Mouse (Mus musculus): ENCODE measurements around the gene Klhl23.
"Not testable (repeated sequence)": the region's sequence is repeated elsewhere in the genome, so short reads cannot be mapped to it uniquely, and the experiment has no call there.

Gene Klhl23

DNA sequence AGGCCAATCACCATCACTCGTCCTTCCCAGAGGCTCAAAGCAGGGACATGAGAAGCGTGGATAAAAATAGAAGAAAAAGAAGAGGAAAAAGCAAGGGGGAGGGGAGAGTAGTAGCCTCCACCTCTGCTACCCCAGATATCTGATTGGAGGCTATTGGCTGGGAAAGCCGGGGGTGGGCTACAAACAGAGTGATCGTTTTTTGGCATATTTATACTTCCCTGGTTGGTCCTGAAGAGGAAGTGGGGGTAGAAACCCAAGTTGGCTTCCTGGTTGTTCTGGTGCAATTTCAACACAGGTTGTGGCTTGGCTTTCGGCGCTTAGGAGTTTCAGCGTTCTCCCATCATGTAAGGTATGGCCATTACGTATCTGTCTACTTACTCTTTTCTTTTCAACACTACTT is at the start of gene Klhl23:
TSS of gene Klhl23 (plus strand) at position 234 of the 400 bp plus-strand sequence.
- in situ Hi-C loops (cut with MboI, MseI), result no loop called here

DNA sequence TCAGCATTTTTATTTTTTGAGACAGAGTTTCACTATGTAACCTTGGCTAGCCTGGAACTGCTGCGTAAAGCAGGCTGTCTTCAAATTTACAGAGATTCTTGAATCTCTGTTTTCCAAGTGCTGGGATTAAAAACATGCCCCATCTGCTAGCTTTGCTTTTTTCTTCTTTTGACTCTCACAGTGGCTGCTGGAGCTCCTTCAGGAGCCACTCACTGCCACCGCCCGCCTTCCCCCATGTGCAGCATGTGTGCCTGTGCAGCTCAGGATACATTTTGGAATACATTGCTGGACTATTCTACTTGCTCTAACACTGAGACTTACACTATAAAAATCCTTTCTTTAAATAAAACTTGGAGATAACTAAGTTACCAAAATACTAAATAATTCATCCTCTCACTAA is 48.4 kb upstream of the Klhl23 start:
- in situ Hi-C loops (cut with MboI, MseI), result no loop called here

DNA sequence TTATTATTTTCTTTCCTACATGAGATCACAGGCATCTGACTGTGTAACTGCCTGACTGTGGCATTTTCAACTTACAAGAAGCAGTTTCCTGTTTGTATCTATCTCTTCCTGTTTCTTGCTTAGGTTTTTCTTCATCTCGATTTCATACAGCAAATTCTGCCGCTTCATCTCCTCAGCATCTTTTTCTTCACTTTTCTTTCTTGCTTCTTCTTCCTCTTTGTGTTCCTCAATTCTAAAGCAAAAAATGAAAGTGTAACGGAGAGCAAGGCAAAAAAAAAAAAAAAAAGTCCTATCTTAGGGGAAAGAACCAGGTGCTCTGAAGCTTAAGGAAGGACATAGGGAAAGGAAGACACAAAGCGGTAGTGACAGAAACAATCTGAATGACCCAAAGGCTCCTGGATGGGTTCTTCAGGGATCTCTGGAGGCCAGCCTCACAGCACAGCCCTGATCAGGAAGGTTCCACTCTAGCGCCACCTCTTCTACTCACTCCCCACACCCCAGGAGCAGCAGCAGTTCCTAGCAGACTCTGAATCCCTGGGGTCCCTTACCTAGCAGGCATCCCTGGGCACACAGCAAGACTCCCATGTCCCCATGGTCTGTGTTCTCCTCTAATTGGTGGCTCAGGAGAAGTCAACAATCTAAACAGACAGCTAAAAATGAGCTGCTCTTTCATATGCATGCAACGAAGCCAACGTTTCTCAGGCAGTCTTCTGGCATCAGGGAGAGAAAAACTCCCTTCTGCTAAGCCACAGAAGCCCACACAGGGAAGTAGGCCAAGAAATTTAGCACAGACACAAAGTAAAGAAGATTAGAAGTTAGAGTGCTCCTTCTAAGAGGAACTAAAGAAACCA is 43.5 kb upstream of the Klhl23 start:
- in situ Hi-C loops (cut with MboI, MseI), result no loop called here

DNA sequence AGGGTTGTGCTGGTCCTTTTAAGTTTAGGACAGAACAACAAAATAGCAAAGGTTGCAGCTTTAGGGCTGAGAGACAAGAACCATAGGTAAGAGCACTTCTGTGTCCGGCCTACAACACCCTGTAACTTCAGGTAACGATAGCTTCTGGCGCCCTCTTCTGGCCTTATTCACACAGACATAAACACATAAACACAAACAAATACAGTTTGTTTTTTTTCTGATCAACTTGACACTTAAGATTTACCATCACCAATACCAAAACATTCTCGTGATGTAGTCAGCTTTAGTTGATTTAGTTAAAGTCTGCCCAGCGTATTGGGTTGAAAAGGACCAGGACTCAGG is 42.9 kb upstream of the Klhl23 start:
- in situ Hi-C loops (cut with MboI, MseI), result no loop called here

DNA sequence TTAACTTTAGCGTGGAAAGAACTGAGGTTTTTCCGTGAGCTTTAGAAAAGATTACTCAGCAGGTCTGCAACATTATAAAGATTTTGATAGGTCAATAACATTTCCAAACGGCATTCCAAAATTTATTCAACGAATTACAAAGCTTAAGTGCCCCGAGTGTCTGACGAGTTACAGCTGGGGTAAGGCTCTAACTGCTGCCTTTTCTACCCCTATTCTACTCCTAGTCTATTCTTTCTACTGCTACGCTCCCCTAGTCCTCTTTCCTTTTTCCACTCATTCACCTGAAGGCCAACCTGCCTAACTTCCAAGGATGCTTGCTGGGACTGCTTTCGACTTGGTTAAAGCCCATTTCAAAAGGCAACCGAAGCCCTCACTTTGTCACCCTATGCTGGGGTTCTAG is 32.8 kb upstream of the Klhl23 start:
- in situ Hi-C loops (cut with MboI, MseI), result no loop called here

DNA sequence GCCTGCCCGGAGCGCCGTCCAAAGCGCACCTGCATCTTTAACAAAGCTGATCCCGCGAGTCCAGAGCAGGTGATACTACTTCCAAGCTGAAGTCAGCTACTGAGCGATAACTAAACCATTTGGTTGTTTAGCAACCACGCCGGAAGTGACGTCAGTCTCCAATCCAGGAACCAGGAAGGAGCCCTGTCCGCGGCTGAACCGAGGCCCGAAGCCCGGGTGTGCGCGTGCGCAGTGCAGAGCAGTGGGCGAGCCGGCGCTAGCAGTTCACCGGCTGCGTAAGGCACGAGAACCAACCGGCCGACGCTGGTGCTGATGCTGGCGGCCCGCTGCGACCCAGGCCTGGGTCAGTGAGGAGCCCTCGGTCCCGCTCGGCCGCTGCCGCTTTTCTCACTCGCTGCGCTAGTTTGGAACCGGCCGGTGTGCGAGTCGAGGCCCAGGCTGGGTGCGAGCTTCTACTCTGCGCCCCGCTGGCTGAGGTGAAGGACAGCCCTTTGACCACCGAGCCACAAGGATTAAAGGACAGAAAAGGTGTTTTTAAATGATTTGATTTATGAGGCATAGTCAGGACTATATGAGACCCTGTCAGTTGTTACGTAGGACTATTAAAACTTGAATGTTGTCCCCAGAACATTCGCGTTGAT is 32.2 kb upstream of the Klhl23 start, which contains the start of the genes Ccdc173 and Phospho2:
TSS of gene Ccdc173 (minus strand) at position 147 of the 641 bp plus-strand sequence.
TSS of gene Phospho2 (plus strand) at position 195 of the 641 bp plus-strand sequence.
- in situ Hi-C loops (cut with MboI, MseI), result no loop called here

DNA sequence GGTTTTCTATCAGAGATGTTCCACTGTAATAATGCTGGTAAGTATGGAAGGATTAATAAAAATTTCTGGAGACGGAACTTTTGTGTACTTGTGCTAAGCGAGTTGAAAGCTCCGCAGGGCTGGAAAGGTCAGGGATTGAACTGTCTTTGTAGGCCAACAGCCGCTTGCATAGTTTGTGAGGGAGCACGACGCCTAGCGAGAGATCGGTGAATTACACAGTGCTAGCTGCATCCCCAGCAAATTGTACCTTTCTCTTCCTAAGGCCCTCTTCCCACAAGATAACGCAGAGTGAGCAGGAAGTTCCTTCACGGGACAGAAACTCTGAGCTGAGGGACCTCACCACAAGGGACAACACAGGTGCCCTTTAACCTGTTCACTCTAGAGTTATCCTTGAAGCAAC is 31.5 kb upstream of the Klhl23 start:
- in situ Hi-C loops (cut with MboI, MseI), result no loop called here

DNA sequence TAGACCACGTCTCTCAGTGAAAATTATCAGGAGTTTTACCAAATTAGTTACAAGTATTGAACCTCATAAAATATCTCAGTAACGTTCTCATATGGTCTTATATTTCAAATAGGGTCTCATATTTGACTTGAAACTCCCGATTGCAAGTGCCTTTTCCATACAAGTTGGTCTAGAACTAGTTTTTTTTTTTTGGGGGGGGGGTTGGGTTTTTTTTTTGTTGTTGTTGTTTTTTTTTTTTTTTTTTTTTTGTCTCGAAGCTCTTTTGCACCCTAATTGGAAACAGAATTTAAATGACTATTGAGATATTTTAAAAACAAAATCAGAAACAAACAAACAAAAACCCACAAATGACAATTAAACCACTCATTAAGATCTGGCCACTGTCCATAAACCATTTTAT is 31.0 kb upstream of the Klhl23 start:
- in situ Hi-C loops (cut with MboI, MseI), result no loop called here

DNA sequence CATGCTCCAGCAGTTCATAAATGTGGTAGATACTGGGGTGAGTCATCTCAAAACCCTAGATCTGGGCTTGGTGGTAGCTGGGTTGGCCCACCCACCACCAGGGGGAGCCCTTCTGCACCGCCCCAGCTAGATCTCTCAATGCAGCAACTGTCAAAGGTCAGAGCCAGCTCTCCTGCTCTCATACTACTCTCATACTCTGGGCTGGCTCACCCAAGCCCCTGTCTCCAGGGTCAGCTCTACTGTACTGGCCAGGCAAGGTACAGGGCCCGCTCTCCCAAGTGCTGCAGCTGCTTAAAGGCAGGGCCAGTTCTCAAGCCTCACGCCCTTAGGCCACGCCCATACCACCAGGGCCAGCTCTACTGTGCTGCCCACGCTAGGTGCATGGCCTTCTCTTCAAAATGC is 18.8 kb upstream of the Klhl23 start:
- in situ Hi-C loops (cut with MboI, MseI), result no loop called here

DNA sequence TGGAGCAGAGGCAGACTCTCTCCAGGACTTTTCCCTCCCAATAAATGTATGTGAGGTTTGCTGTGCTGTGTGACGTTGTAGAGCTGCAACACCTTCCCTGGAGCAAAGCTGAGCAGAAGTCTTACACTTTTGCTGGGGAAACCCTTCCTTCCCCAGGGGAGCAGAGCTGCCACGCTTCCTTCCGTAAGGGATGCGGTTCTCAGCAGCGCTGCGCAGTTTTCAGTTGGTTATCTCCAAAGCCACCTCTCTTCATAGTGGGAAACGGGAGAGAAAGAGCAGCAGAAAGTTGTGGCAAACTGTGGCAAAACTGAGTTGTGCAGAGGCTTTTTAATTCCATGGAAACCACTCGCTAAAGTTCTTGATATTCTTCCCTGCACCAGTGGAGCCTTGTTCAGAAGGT is 18.0 kb upstream of the Klhl23 start:
- in situ Hi-C loops (cut with MboI, MseI), result no loop called here

DNA sequence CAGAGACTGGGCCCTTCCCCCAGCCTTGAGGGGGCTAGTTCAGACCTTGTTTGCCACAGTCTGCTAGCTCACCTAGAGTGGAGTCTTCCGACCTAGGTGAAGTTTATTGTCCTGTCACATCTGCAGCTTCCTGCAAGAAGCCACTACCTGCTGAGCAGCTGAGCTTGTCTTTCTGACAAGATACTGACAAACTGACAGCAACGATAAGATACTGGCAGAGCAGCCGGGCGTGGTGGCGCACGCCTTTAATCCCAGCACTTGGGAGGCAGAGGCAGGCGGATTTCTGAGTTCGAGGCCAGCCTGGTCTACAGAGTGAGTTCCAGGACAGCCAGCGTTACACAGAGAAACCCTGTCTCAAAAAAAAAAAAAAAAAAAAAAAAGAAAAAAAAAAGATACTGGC is 17.1 kb upstream of the Klhl23 start:
- in situ Hi-C loops (cut with MboI, MseI), result not testable (repeated sequence)

DNA sequence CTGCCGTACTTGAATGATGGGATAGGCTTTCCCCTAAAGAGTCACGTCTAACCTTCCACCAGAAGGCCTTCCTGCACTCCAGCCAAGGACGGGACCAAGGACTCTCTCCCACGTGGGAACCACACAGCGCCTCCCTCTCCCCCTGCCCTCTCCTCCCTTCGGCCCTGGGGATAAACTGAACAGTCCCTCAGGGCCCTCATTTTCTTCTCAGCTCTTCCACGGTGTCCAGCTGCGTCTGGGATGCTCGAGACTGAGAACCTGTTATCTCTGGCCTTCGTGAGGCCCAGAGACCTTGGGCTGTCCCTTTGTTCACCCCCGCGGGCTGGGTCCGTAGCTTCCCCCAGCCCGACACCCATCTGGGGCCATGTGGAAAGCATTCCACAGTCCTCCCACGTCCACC is 11.6 kb upstream of the Klhl23 start:
- in situ Hi-C loops (cut with MboI, MseI), result no loop called here

DNA sequence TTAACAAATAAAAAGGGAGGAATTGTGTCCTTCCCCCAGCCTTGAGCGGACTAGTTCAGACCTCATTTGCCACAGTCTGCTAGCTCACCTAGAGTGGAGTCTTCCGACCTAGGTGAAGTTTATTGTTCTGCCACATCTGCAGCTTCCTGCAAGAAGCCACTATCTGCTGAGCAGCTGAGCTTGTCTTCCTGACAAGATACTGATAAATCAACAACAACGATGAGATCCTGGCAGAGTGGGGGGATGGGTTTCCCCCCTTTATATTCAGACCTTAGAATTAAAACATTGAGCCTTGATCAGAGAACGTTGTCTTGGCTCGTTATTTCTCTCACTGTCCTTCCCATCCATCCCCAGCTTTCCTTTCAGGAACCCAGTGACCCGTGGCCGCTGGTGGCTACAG is 10.4 kb upstream of the Klhl23 start:
- in situ Hi-C loops (cut with MboI, MseI), result not testable (repeated sequence)

DNA sequence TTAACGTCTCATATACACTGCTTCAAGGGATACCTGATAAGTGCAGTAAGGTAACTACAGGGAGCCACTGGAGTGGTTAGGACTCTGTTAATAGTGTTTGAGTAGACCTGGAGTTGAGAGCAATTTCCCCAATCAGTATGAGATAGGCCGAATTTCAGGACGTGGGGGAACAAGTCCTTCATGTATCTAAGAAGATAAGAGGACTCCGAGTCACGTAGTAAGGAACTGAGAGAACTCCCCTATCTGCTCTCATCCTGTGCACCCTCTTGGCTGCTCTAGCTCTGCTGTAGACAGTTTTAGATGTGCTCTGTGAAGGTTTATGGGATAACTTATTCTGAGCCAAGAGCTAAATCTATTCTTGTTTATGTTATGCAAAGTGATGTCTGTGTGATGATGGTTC is 5.2 kb upstream of the Klhl23 start:
- in situ Hi-C loops (cut with MboI, MseI), result no loop called here

DNA sequence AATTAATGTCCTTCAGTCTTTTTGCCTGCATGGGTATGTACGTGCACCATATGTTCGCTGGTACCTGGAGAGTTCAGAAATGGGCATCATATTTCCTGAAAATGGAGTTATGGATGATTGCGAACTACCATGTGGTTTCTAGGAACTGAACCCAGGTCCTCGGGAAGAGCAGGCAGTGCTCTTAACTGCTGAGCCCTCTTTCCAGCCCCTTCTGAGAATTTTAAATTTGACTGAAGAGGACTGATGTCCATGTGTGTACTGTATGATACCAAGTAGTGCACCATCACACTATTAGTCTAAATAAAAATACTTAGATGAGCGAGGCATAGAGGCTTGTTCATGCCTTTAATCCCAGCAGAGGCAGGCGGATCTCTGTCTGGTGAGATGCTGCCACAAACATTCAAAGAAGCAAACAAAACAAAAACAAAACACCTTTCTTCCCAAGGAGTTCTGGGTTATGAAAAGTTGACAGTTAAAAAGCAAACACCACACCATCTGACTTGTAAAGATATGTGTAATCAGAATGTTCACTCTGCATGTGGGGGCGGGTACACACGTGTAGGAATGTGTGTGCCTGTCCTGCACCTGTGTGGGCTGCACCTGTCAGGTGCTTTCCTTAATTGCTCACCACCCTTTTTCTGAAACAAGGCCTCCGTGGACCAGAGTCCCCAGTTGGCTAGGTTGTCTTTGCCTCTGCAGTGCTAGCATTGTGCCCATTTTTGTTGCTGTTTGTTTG is 3.2 kb upstream of the Klhl23 start:
- in situ Hi-C loops (cut with MboI, MseI), result no loop called here

DNA sequence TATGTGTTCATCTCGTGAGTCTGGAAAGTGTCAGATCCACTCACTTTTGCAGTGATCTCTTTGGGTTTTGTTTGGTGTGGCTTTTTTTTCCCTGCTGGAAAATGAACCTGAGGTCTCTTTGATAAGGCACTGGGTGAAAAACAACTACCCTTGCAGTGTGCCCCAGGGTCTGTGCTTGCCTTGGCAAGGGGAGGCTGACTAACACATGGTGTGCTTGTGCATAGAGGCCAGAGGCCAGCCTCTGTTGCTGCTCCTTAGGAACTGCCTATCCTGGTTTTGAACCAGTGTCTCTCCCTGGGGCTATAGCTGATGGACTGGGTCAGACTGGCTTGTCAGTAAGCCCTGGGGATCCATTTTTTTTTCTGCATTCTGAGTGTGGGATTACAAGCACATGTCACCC is 1.5 kb upstream of the Klhl23 start:
- in situ Hi-C loops (cut with MboI, MseI), result no loop called here

DNA sequence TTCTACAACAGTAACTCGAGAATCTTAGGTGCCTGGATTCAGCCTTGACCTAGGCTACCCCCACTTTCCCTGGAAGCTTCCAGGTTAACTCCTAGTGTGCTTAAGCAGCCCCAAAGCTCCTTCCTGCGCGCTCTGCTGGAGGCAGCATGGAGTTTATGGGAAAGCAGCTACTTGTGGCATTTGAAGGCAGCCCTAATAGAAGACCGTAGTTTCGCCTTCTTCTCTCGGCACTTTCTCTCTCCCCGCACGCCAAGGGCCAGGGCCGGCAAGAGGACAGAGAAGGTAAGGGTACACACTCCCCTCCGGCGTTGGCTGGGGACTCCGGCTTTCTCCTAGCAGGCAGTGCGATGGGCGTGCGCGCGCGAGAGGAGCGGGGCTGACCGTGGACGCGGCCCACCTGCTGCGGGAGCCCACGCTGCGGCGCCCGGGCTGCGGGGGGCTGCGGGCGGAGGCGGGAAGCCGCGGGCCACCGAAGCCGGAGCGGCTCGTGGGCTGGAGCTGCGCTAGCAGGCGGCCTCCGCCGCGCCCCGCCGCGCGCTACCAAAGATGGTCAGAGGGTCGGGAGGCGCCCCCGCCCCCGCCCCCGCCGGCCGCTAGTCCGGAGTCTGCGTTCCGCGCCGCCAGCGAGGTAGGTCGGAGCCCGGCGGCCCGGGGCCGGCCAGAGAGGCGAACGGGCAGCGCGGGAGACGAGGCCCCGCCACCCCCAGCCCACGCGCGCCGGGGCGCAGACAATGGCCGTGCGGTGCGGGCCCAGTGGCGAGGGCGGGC is 801 bp downstream of the Klhl23 start:
- in situ Hi-C loops (cut with MboI, MseI), result no loop called here

DNA sequence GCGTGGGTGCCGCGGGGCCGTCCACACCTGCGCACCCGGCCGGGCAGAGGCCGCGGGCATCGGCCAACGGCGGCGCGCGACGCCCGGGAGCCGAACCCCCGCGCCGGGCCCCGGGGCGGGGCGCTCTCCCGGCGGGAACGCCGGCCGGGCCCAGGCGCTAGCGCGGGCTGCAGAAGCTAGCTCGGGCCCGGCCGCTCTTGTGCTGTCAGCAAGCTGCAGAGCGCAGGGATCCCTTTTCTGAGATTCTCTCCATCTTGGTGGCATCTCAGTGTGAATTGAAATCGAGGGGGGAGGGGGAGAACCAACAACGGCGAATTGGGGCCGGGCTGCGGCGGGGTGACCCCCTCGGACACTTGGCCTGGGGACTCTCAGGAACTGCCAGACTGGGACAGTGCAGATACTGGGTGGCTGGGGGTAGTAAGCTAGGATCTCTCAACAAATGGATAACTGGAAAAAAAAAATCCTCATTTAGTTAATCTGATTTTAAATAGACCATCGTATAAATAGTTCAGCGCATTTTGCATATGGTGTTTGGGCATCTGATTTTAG is 1.5 kb downstream of the Klhl23 start:
- in situ Hi-C loops (cut with MboI, MseI), result no loop called here

DNA sequence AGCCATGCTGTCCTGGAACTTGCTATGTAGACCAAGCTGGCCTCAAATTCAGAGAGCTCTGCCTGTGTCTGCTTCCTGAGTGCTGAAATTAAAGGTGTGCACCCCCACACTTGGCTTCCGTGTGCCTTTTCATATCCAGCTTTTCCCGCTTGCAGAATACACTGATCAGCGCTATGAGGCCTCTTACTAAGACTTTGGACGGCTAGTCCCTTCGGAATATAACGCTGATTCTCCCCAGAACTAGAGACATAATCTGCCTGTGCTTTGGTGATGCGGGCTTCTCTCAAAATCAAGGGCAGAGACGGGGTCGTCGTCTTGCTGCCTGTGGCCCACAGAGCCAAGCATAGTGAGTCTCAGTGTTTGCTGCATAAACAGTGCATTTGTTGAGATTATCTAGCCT is 4.2 kb downstream of the Klhl23 start:
- in situ Hi-C loops (cut with MboI, MseI), result no loop called here

DNA sequence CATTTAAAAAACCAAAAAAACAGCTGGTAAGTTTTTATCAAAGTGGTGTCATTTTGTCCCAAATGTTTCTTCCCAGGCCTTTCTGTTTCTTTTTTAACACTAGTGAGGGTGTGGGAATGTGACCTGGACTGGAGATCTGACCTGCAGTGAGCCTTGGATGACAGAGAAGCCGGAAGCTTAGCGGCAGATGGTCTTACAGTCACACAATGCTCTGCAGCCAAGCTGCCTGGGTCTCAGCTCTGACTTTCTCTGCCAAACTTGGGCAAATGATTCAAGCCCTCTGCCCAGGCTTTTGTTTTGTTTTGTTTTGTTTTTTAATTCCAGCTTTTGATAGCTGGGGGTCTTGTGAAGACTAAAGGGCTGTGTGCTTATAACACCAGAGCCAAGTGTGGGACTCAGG is 4.6 kb downstream of the Klhl23 start:
- in situ Hi-C loops (cut with MboI, MseI), result no loop called here

DNA sequence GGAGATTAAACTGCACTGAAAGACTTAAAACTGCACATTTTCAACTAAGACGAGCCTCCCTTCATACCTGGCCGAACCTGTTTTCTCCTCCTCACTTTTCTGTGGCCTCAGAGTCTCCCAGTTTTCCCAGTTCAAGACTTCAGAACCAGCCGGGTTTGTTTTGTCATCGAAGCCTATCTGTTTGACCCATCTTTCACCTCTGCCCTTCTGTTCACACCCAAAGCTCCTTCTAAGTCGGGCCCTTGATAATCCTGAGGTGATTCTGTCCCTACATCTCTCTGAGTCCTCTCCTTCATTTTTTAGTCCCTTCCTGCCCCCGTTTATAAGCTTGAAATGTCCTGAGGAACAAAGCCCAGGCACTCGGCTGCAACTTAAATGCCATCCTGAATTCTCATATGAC is 6.3 kb downstream of the Klhl23 start:
- in situ Hi-C loops (cut with MboI, MseI), result no loop called here

DNA sequence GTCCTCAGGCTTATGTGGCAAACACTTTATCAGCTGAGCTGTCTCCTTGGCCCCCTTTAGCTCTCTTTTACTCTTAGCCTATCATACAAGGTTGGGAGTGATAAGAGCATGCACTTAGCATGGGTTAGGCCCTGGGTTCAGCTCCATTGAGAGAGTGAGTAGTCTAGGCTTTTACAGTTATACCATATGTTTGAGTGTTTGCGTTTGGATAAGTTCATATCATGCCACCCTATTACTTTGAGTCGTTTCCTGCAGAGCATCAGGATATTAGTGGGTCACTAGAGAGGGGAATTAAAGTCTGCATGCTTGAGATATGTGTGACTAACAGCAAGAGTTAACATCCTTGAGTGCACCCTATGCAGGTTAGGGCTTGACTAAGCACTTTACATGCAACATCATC is 7.9 kb downstream of the Klhl23 start:
- in situ Hi-C loops (cut with MboI, MseI), result no loop called here
